ENCODE assay signal across 28 mouse cellular contexts in the genomic region with DNA sequence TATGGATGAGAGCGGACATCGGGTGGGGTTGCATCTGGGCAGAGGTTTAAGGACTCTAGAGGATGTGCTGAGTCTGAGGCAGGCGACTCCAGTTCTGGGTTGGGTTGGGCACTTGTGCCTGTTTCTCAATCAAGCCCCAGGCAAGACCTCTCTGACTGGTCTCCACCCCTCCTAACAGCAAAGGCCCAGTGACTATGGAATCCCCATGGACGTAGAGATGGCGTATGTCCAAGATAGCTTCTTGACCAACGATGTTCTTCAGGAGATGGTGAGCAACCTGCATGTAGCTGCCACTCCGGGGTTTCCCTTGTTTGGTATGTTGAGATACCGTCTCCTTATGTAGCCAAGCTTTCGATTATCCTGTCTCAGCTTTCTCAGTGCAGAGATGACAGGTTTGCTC. TPM values are rescaled to one million over a fixed set of nuclear protein-coding genes. Genes with fewer than 3 reads are reported as not detected.
"Had no signal": no experiment of that assay in that cellular context is flagged by ENCODE, and none has a peak within 500 bp of the region (broad histone marks: within the 10 kb centered on the region; RNA-seq: fewer than 3 reads in every experiment).

No protein-coding gene starts in this region.

- H3K4me2 ChIP-seq: heart, embryonic 12.5 days; hindbrain, embryonic 13.5 days; kidney, embryonic 15.5 days; limb, embryonic 13.5 days; limb, embryonic 15.5 days; liver, embryonic 12.5 days had no signal

- H3K27me3 ChIP-seq: heart, embryonic 12.5 days; hindbrain, embryonic 13.5 days; kidney, embryonic 15.5 days; limb, embryonic 13.5 days; limb, embryonic 15.5 days had no signal

- DNase-seq: gastrocnemius, postnatal 25 days; heart, adult 18-20 months; heart, postnatal 10 days; heart, postnatal 4 days; kidney, adult 11 months; kidney, adult 2 months; kidney, adult 9 months; kidney, postnatal 14 days; kidney, postnatal 36 days; layer of hippocampus, adult 9-11 months; layer of hippocampus, postnatal 36 days; left cerebral cortex, postnatal 4 days; lung, adult 18-20 months had no signal

- ATAC-seq: hindbrain, postnatal 0 days; intestine, embryonic 16.5 days; liver, embryonic 12.5 days had no signal

- H3K27ac ChIP-seq: heart, embryonic 10.5 days; hindbrain, embryonic 10.5 days; hindbrain, embryonic 13.5 days; hindbrain, postnatal 0 days; kidney, embryonic 15.5 days; kidney, postnatal 0 days; limb, embryonic 13.5 days; limb, embryonic 15.5 days; liver, embryonic 12.5 days; liver, embryonic 14.5 days had no signal

- H3K9me3 ChIP-seq: heart, embryonic 10.5 days; heart, embryonic 12.5 days; hindbrain, embryonic 10.5 days; hindbrain, embryonic 13.5 days; kidney, embryonic 15.5 days; limb, embryonic 13.5 days; limb, embryonic 15.5 days; liver, embryonic 12.5 days had no signal

- H3K9ac ChIP-seq: heart, embryonic 12.5 days; hindbrain, embryonic 13.5 days; kidney, embryonic 15.5 days; limb, embryonic 13.5 days; limb, embryonic 15.5 days; liver, embryonic 12.5 days; liver, embryonic 14.5 days had no signal

- H3K4me3 ChIP-seq: heart, embryonic 10.5 days; heart, embryonic 12.5 days; hindbrain, embryonic 10.5 days; hindbrain, embryonic 13.5 days; kidney, embryonic 15.5 days; limb, embryonic 13.5 days; limb, embryonic 15.5 days; liver, embryonic 12.5 days had no signal

RNA-seq across cellular contexts. Expression of gene Fsd1, which starts 29.0 kb away (rescaled TPM):
- total RNA-seq: gastrocnemius, adult 8-10 months; gastrocnemius, postnatal 25 days; granulocyte monocyte progenitor cell, adult 5-6 weeks; heart, adult 18-20 months; liver, adult 2 months had no signal
- polyA plus RNA-seq: liver, adult 2 months had no signal
